Mouse (Mus musculus) layer of hippocampus, adult 8-10 months (tissue): ENCODE data around the gene Tlr3. TPM values are rescaled to one million over a fixed set of nuclear protein-coding genes. Genes with fewer than 3 reads are reported as not detected.

Source experiments
- DNase-seq, 2 experiments: peaks; one replicate each; pipeline ENCODE4 v3.0.0; 2022; ENCODE audit warnings: low spot score in 2 of 2
- total RNA-seq, 4 experiments: library from RNA; stranded (reverse); gene quantifications; 2 replicates each; pipeline ENCODE4 v1.2.4; 2022

Gene Tlr3
- 10 to 100 TPM in 3 of 4 experiments, 1 to 10 TPM in 1; 9.5 to 13.0 (median 12.0) TPM for total RNA-seq

DNA sequence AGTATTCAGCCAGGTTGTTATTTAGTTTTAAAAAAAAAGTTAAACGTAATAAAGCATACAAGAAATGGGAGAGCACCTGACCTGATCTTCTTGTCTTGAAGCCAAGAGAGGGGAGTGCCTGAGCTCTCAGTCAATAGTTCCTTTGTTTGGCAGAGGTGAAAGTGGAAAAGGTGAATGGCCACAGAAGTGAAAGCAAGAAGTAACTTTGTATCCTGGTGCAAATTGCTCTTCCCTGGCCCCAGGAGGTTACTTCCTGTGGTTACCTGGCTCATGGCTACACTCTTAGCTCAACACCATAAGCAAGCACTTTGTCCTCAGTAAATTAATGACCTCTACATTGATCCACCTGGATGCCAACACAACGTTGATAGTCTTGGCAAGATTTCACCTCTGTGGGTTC lies at the start of gene Tlr3:
Gene Tlr3, minus strand, starts transcription at position 199 of the 400 bp plus-strand sequence.
- no peak for DNase-seq

DNA sequence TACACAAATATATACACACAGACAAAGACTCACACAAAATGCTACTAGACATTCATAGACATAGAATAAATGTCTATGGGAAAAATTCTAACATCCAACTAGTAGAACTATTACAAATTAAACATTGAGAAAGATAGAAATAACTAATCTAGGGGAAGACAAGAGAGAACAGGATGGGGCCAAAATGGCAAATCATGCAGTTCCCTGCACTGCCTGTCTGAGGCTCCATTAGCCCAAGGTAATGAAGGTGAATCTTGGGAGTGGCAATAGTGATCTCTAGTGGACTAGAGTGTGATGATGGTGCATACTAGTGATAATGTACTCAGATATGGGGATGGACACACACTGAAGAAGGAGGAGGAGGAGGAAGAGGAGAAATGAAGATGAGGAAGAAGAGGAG lies 47.0 kb upstream of the Tlr3 start:
- DNase-seq, result no peak

DNA sequence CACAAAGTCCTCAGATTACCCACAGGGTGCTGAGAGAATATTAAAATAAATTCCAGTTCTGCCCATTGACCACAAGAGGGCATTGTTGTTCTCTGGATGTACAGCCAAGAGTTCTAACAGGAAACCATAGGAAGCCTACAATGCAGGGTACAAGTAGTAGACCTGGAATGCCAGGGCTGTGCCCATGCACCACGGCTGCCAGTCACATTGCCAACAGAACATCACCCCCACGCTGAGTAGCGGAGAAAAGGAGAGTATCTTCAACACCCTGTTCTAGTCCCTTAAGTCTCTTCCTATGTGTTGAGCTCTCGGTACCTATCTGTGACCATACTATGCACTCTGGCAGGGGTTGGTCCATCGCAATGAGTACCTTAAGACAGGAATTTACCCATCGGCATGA lies 43.5 kb upstream of the Tlr3 start:
- peak; percentile 64 to 67 for DNase-seq

DNA sequence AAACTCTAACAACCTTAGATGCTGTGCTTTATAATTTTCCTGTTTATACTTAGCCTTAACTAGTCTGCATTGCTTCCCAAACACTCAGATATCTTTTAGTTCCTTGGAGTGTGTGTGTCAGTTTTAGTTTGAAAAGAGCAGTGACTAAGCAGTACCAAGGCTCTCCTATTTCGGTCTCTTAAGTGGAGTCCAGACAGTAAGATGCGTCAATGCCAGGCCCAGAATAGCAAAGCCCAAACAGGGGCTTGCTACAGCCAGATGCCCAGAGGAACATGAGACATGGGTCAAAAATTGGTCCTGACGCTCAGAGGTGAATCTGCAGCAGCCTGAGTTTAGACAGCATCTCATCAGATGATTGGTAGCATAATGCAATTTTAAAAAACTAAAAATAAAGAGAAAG lies 41.2 kb upstream of the Tlr3 start:
- no peak for DNase-seq

DNA sequence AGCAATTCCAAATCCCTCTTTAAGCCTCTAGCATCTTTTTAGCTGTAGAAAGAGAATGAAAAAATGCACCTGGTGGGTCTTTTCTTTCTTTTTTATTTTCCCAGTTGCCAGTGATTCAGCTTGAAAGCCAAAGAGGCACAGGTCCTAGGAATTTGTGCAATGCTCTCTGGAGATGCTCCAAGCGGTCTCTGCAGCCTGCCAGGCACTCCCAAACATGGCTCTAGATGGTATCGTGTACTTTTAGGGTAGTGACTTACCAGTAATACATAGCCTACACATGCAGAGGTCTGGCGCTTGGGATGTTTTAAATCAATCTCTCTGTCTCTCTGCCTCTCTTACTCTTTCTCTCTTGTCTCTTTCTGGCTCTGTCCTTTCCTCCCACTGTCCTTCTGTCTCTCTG lies 38.0 kb upstream of the Tlr3 start:
- no peak for DNase-seq

DNA sequence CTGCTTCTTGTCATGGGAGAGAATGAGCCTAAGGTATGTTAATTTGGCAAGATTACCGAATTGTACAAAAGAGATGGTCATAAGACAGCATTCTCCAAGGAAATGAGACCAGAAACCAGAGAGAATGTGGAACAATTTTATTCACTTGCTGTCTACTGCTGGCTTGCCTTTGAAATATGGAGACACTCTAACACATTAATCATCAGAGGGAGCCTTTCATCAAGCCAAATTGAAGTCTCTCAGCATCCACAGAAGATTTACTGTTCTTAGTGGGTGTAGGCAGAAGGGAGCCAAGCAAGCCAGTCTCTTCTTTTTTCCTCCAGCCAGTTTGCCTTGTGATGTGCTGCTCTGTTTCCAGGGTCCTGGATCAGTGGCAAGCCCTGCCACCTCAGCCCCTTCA lies 37.4 kb upstream of the Tlr3 start:
- no peak for DNase-seq

DNA sequence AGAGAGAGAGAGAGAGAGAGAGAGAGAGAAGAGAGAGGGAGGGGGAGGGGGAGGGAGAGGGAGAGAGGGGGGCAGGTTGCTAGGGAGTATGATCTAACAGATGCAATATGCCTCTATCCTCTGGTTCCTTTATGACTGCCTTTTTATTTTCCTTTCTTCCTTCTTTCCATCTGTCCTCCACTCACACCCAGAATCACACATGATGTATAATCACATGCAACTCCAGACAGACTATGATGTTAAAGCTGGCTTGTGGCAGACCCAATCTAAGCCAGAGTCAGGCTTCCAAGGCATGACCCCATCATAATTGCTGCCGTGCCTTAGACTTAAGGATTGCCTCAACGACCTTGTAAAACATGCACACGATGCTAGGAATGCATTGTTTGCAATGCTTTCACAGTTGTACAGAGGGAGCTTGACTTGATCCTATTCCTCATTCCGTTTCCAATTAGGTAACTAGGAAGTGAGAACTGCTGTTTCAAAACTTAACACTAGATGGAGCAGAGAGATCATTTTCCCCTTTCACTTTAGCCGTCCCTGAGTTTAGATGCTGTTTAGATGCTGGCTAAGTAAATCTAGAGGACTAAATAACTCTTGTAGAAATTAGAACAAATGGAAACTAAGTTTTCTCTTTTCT lies 28.1 kb upstream of the Tlr3 start:
- no peak for DNase-seq

DNA sequence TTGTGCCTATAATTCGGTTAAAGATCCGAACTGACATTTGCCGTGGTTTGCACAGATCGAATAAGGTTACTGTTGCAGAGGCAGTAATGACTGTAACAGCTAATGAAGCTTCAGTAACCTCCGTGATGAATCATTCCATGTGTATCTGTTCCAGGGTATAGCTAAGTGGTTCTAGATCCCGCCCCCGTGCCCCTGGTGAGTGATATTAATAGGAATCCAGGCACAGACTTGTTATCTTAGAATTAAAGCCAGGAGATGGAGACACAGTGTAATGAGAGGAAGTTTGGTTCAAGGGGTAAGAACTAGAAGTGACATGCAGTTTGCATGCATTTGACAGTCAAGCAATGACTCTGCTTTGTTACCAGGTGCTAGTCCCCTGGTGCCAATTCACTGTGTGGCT lies 9.3 kb upstream of the Tlr3 start:
- no peak for DNase-seq

DNA sequence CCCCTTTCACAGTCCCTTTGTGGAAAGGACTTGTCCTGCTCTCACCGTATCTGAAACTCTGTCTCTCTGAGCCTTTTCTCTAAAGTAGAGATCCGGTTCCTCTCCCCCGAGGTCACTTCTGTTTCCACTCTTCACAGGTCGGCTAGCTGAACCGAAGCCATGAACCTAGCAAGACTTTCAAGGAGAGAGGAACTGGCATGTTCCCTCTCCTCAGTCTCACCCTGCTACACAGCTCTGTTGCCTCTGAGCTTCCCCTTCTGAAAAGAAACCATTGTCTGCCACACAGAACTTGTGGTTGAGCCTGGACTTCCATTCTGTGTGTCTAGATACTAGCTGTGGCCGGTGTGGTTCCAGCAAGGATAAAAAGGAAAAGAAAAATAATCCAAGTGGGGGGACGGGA lies 4.1 kb upstream of the Tlr3 start:
- no peak for DNase-seq

DNA sequence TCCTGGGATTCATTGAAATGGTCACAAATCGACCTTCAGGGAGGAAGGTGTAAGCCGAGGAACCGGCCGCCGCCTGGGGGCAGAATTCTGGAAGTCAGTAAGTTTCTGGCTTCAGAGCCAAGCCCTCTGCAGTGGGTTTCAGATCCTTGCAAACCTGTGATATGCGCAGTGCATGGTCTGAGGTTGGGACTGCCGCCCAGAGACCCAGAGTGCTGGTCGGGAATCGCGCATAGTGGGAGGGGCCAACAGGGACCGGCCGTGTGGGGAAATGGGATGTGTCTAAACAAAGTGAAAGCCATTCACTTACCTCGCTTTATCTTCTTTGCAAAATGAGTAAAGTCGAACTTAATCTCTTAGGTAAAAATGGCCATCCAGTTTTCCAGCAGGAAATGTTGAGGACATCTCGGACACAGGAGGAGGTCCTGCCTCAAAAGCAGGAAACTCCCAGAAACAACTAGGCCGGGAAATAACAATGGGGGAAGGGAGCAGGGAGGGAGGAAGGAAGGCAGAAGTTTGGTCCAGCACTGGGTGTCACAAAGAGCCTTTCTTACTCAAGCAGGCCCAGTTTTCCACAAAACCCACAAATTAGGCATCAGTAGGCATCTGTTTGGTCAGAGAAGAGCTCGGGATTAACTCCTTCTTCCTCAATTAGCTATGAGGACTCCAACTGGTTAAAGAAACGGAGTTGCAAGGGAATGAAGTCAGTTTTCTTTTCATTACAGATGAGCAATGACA lies 567 bp downstream of the Tlr3 start:
- peak; percentile 19 to 32 for DNase-seq

DNA sequence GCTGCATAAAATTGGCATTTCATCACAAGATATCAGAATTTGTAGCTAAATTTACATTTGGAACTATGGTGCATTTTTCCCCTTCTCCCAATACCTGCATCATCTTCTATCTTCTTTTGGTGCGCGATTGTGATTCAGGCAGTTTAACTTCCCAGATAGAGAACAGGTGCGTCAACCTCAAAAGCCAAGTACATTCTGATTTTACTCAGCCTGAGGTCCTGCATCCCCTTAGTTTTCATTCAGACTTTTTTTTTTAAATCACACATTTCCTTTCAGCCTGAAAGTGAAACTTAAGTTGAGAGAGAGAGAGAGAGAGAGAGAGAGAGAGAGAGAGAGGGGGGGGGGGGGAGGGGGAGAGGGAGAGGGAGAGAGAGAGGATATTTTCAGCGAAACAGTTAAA lies 1.2 kb downstream of the Tlr3 start:
- no peak for DNase-seq

DNA sequence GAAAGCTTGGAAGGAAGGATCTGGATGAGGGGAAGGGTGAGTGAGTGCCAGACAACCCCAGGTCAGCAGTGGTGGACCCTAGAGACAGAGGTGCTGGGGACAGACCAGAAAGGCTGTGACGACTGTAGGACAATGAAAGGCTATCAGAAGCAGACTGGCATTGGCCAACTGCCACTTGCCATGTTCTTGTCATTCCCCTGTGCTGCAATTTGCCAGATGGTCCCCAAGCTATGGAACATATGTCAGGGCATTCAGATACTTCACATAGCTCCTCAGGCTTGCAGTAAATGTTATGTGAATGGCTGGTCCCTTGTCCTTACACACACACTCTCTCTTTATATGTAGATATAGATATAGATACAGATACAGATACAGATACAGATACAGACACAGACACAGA lies 27.6 kb downstream of the Tlr3 start:
- DNase-seq, result no peak

DNA sequence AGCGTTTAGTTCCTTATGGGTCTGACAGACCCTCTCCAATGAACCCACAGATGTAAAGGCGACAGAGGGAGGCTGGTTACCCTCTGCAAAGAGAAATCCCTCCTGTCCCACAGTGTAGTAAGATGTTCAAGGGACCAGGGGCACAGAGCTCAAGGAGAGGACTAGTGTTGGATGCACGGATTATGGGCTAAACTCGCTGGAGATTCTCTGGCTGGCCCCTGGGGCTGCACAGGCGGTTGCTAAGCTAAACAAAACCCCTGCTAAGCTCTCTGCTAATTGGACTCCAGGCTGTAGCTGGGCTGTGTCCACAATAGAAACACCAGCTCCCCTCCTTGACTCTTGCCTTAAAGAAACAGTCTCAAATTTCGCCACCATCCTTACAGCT lies 28.9 kb downstream of the Tlr3 start, which contains the start of gene Fam149a:
Gene Fam149a, minus strand, starts transcription at position 329 of the 385 bp plus-strand sequence.
- no peak for DNase-seq

DNA sequence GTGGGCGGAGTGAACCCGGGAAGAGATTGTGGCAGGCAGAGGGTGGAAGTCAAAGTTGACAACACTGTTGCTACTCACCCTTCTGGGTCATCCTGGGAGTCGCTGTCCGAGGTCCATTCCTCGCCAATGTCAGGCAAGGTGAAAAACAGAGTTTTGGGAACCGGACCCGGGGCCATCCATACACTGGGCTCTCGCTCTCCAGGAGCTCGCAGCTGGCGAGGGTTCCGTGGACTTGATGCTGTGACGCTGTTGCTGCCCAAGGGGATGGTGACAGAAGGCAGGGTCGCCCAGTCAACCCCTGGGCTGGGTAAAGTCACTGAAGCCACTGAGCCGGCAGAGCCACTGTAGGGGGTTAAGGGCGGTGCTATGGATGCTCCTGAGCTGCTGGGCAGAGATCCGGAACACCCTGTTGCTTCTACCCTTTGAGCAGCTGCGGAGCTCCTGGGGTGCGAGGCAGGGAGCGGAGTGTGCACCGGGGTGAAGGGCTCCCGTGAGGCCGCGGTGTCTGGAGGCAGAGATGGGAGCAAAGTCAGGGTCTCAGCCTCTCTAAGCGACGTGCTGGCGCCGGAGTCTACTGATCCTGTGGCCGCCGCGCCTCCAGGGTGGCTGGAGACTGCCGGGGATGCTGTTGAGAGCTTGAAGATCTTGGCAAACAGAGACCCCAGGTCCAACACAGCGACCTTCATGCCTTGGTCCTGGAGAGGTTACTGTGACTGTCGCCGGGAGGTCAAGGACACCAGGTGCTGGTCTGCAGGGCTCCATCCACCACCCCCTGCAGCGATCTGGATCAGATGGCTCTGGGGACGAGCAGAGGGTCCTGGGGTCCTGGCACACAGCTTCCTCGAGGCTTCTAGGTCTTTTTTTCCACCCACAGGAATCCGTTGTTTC lies 29.6 kb downstream of the Tlr3 start:
- no peak for DNase-seq

DNA sequence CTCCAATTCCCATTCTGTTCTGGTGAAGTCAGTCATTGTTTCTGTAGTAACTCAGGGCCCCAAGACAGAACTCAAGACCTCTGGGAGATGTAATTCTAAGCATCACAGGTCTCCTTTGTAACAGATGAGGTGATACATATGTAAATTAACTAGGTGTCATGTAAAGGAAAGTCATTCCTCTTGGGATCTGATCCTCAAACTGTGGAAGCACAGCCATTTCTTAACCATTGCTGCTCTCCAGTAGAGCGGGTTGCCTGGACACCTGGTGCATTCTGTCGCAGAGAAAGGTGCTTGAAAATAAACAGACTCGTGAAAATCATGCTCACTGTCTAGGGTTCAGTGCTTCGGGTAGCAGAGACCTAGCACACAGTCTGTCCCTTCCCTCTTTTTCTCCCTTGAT lies 30.3 kb downstream of the Tlr3 start:
- DNase-seq, result no peak

DNA sequence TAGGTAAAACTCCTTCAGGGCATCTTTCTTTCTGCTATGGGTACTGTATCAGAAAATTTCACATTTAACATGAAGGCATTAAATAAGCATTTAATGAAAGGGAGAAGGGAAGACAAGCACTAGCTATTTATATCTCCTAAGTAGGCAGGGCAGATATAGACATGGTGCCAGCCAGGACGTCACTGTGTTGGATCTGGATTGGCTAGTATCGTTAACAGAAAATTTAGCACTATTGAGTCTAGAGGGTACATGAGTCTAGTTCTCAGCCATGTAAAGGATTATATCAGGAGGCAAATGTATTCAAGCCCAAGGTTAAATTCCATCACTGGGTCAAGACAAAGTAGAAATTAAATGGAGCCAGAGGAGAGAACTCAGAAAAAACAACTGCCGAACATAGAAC lies 36.8 kb downstream of the Tlr3 start:
- DNase-seq, result no peak

DNA sequence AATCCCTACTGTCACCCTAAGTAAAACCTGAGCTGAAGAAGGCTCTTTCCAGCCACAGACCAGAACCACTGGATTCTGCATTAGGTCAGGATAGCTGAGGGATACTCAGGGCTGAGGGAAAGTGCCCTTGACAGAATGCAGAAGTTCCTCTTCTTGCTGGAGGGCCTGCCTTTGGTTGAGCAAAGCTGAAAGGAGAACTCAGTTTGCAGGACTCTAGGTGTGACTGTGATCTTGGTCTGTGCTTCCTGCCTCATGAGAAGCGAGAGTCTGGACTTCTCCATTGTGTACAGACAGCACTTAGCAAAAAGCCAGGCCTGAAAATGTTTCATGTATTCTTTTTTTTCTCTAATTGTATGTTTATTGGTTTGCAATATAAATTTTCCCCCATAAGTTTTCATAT lies 43.7 kb downstream of the Tlr3 start:
- no peak for DNase-seq

DNA sequence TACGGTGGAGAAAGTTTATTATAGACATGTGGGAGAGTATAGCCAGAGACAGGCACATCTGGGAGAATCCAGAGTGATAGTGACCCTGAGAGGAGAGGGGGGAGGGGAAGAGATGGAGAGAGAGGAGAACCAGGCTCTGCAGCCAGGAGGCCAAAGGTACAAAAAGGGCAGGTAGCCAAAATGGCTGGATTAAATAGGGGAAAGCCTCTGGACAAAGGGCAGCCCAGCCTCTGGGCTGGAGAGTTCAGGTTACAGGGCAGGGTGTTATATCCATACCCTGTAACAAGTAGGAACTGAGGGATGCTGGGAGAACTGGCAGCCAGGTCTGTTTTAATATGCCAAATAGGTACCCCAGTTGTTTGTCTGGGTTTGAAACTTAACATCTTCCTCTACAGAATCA lies 47.7 kb downstream of the Tlr3 start:
- no peak for DNase-seq

DNA sequence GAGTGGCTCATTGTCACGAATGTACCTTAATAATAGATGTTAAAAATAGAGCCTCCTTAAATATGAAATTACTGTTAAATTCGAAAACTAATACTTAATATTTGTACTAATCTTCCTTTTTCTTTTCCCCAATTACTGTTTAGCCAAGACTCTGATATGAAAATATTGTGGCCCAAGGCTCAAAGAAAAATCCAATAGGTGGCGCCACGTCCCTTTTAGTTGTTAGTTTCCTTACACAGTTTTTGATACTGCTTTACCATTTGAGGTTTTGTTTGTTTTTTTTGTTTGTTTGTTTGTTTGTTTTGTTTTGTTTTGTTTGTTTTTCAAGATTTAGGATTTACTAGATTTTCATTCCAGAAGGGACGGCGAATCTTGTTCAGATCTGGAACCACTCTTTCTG lies 48.6 kb downstream of the Tlr3 start:
- DNase-seq, result peak in 1 of 2 experiments; percentile 12

DNA sequence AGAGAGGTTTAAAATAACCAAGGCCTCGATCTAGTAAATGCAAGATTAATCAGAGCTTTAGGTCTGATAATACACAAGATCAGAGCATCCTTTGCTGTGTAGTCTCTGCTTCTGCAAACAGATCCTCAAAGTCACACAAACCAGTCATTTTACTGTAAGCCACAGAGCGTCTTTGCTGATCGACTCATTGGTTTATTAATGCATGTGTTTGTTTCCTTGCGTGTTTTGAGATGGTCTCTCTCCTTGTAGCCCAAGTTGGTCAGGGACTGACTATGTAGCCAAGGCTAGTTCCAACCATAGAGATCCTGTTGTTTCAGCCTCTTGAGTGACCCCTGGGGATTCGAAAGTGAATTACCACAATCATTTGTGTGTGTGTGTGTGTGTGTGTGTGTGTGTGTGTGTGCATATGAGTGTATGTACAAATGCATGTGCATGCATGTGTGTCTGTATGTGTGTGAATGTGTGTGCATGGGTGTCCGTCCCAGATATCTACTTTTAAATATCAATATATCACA lies 51.7 kb downstream of the Tlr3 start:
- no peak for DNase-seq

DNA sequence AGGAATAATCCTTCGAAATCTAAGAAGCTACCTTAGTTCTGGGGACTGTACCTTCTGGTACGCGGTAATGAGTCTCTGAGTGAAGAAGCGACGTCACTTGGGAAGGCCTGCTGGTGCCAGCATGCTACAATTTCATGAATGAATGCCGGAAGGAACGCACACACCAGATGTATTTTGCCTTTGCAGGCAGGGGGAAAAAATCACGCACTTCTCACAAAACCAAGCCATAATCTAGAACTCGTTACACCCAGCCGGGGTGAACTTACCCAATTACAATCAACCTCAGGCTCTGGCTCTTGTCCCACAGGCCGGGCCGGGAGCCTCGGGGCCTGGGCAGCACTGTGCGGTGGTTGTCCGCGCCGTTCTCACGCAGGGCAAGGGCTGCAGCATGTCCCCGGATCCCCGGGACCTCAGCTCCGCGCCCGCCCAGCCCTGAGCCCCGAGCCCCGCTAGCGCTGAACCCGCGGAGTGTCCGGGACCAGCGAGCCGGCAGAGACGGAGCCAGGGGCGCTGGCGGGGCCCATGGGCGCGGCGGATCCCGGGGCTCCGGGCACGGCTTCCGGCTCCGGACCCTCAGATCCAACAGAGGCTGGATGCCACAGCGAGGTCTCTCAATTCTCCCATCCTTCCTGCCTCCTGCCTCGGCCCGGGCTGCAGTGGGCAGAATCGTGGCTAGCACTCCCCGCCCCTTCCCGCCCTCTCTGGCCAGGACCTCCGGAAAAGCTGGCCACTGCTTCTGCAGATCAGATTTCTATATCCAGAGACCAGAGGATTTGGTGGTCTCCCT lies 52.6 kb downstream of the Tlr3 start:
- DNase-seq, result peak in 1 of 2 experiments; percentile 39
